Mouse (Mus musculus): Measurements from ENCODE around the gene Psmc3.

DNA sequence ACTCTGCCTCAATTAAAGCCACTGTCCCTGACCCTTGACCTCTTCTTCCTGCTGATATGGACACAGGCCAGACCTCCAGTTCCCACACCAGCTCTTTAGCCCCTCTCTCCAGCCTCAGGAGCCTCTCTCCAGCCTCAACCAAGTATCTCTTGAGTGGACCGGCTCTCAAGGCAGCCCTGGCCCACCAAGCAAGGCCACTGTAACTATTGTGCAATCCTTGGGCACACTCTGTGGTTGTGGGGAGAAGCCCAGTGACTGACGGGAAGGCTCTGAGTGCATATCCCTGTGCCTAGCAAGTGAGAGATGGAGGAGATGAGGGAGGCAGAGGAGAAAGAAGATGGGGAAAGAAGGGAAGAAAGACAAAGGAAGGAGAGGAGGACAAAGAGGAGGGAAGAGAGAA is 44.3 kb downstream of the Psmc3 start:
- TF ChIP-seq CTCF (IDR thresholded peaks at IDR 0.05; ENCODE audit: low read depth, low read length) = no peak
- TF ChIP-seq POLR2A (IDR thresholded peaks at IDR 0.05; ENCODE audit: borderline replicate concordance, low read depth, low read length) = no peak
